Mouse (Mus musculus) liver, embryonic 14.5 days (tissue): ENCODE measurements around the gene Dlg2. TPM values are rescaled to one million over a fixed set of nuclear protein-coding genes. Genes with fewer than 3 reads are reported as not detected.

Experiments used
- ATAC-seq: fragments of 200-750 bp; cut with Nextera tagmentation; 2 replicates; pipeline ENCODE4 v1.8.0; 2017; ENCODE audit warnings: moderate number of reproducible peaks, mild to moderate bottlenecking, moderate library complexity; ENCODE audit not compliant: insufficient read depth
- DNase-seq, 3 experiments: peaks; one replicate each; pipeline ENCODE4 v3.0.0-alpha.2; 2012 to 2013; ENCODE audit warnings: low read depth in 3 of 3, low spot score in 3 of 3
- H3K27ac ChIP-seq: fragments of 300-500 bp; sonication (generic); 2 replicates; pipeline ENCODE4 v1.5.1; 2014; ENCODE audit warnings: moderate library complexity, mild to moderate bottlenecking, control low read depth, inconsistent platforms
- H3K27me3 ChIP-seq: fragments of 300-500 bp; sonication (generic); 2 replicates; pipeline ENCODE4 v1.6.1; 2014; ENCODE audit warnings: mild to moderate bottlenecking, low read length, moderate library complexity; ENCODE audit not compliant: control insufficient read depth, insufficient read depth
- H3K36me3 ChIP-seq: fragments of 300-500 bp; sonication (generic); replicated peaks from 2 replicates; pipeline ENCODE4 v1.6.1; 2014; ENCODE audit warnings: low read depth; ENCODE audit not compliant: control insufficient read depth, insufficient read depth
- H3K4me1 ChIP-seq, 2 experiments: fragments of 200-500 bp in 1 of 2; fragments of 300-500 bp in 1 of 2; sonication (generic) in 1 of 2; replicated peaks; 2 replicates each; pipeline ENCODE4 v1.6.1; 2012 to 2014; ENCODE audit warnings: antibody characterized with exemption in 1 of 2, inconsistent platforms in 1 of 2, low read length in 1 of 2; ENCODE audit not compliant: control insufficient read depth in 2 of 2, insufficient read depth in 2 of 2
- H3K4me2 ChIP-seq: fragments of 300-500 bp; sonication (generic); 2 replicates; pipeline ENCODE4 v1.6.1; 2014; ENCODE audit warnings: low read depth, mild to moderate bottlenecking, control low read depth, moderate library complexity
- H3K4me3 ChIP-seq, 2 experiments: fragments of 200-500 bp in 1 of 2; fragments of 300-500 bp in 1 of 2; sonication (generic) in 1 of 2; 2 replicates each; pipeline ENCODE4 v1.5.1; 2012 to 2014; ENCODE audit warnings: low read depth in 2 of 2, low read length in 2 of 2, mild to moderate bottlenecking in 2 of 2, control low read depth in 1 of 2, inconsistent platforms in 1 of 2, moderate library complexity in 1 of 2; ENCODE audit not compliant: insufficient read depth in 1 of 2
- H3K9ac ChIP-seq: fragments of 300-500 bp; sonication (generic); replicated peaks from 2 replicates; pipeline ENCODE4 v1.6.1; 2014; ENCODE audit warnings: mild to moderate bottlenecking, control low read depth, moderate library complexity
- H3K9me3 ChIP-seq: fragments of 300-500 bp; sonication (generic); 2 replicates; pipeline ENCODE4 v1.6.1; 2016; ENCODE audit warnings: low read length, mixed read lengths; ENCODE audit not compliant: control insufficient read depth
- CTCF ChIP-seq: IDR thresholded peaks from 2 replicates; pipeline ENCODE4 v1.5.1; 2016; ENCODE audit warnings: antibody characterized with exemption, low read depth, control low read depth
- EP300 ChIP-seq: IDR thresholded peaks from 2 replicates; pipeline ENCODE4 v1.6.1; 2016; ENCODE audit warnings: antibody characterized with exemption, low read depth
- WGBS: fragments of 180-500 bp; shearing (Covaris S2); extraction: QIAGEN DNeasy Blood & Tissue Kit; methylation state at CpG from one replicate; pipeline ENCODE4 v1.1.7; 2014; ENCODE audit not compliant: insufficient replicate concordance; 5-methylcytosine and 5-hydroxymethylcytosine counted together
- polyA plus RNA-seq, 2 experiments: library from polyadenylated mRNA; depleted of rRNA in 1 of 2; stranded (reverse) in 1 of 2; unstranded in 1 of 2; fragments of >200 nt; fragmentation: Nextera tagmentation in 1 of 2; extraction: Ambion mirVana in 1 of 2; gene quantifications; 2 replicates each; pipeline versions ENCODE4 v1.2.1 to v1.2.3; 2012 to 2014

Dlg2 gene
- polyA plus RNA-seq, 2 experiments = 0.33 to 0.44 TPM

- H3K4me3 ChIP-seq = no peak overlapping the region
- 2% methylated on average over 5 of the region's 5 CpGs for WGBS
These were observed 785.2 kb downstream of the Dlg2 start for GRCm38 (mm10) chr7:91261672-91262030.

GRCm38 (mm10) chr7:91262031-91262951 lies 785.8 kb downstream of the Dlg2 start:
- Histone ChIP-seq H3K27me3 (no peaks in the 10 kb centered on the region), H3K4me2 (peak overlapping the region; percentile 48), H3K36me3 (no peaks in the 10 kb centered on the region), H3K4me3 (no peak overlapping the region), H3K27ac (no peak overlapping the region), H3K9ac (no peak overlapping the region), H3K9me3 (no peaks in the 10 kb centered on the region), H3K4me1 (no peaks in the 10 kb centered on the region)
- no peak for DNase-seq
- no peak for TF ChIP-seq CTCF
- TF ChIP-seq EP300 = no peak
- no peak for ATAC-seq
- 1% methylated on average over 34 of the region's 34 CpGs for WGBS

More at GRCm38 (mm10) chr7:91261672-91262030, 785.2 kb downstream of the Dlg2 start:
- no peak overlapping the region for H3K4me2 ChIP-seq
- no peak overlapping the region for H3K9ac ChIP-seq
- H3K9me3 ChIP-seq = no peaks in the 10 kb centered on the region
- H3K36me3 ChIP-seq = no peaks in the 10 kb centered on the region
- ATAC-seq (no peak), DNase-seq (no peak)
- H3K27me3 ChIP-seq = no peaks in the 10 kb centered on the region
- no peak for TF ChIP-seq EP300
- no peak for TF ChIP-seq CTCF
- H3K27ac ChIP-seq = no peak overlapping the region
- no peaks in the 10 kb centered on the region for H3K4me1 ChIP-seq

GRCm38 (mm10) chr7:91262998-91263397 lies 786.5 kb downstream of the Dlg2 start:
- no peak overlapping the region for H3K4me3 ChIP-seq
- DNase-seq (no peak), ATAC-seq (no peak)
- H3K4me2 ChIP-seq = no peak overlapping the region
- H3K27me3 ChIP-seq = no peaks in the 10 kb centered on the region
- no peaks in the 10 kb centered on the region for H3K36me3 ChIP-seq
- no peak overlapping the region for H3K27ac ChIP-seq
- TF ChIP-seq EP300 (no peak), CTCF (no peak)
- 9% methylated on average over 9 of the region's 9 CpGs for WGBS
- H3K9me3 ChIP-seq = no peaks in the 10 kb centered on the region
- no peak overlapping the region for H3K9ac ChIP-seq
- H3K4me1 ChIP-seq = no peaks in the 10 kb centered on the region

- no peak for ATAC-seq
- no peak overlapping the region for H3K27ac ChIP-seq
- no peaks in the 10 kb centered on the region for H3K36me3 ChIP-seq
- H3K4me3 ChIP-seq = no peak overlapping the region
- H3K9me3 ChIP-seq = no peaks in the 10 kb centered on the region
- H3K4me2 ChIP-seq = no peak overlapping the region
- 17% methylated on average over 1 of the region's 1 CpGs for WGBS
- no peaks in the 10 kb centered on the region for H3K27me3 ChIP-seq
- H3K9ac ChIP-seq = no peak overlapping the region
- no peak for TF ChIP-seq CTCF
- TF ChIP-seq EP300 = no peak
- no peak for DNase-seq
- no peaks in the 10 kb centered on the region for H3K4me1 ChIP-seq
These were observed 791.3 kb downstream of the Dlg2 start for GRCm38 (mm10) chr7:91267764-91268163.

- WGBS = 55% methylated on average over 3 of the region's 3 CpGs
- Histone ChIP-seq H3K36me3 (no peaks in the 10 kb centered on the region), H3K4me3 (no peak overlapping the region), H3K27ac (no peak overlapping the region), H3K4me2 (no peak overlapping the region), H3K4me1 (no peaks in the 10 kb centered on the region), H3K9ac (no peak overlapping the region), H3K27me3 (no peaks in the 10 kb centered on the region), H3K9me3 (no peaks in the 10 kb centered on the region)
- no peak for ATAC-seq
- no peak for DNase-seq
- TF ChIP-seq CTCF (no peak), EP300 (no peak)
These were observed 807.7 kb downstream of the Dlg2 start for GRCm38 (mm10) chr7:91284167-91284566.
